Mouse (Mus musculus) v-Abl transformed pro-B cells (cell line): ENCODE measurements around the gene Map3k5.

ENCODE experiments used
- in situ Hi-C, 2 experiments: fragments of 400-800 bp; cut with MboI; formaldehyde crosslinking; loops; one replicate each; pipeline ENCODE4 v1.15.1; 2025; ENCODE audit not compliant: unreplicated experiment in 2 of 2

Map3k5 gene

GRCm38 (mm10) chr10:19996151-19996550 is 61.9 kb downstream of the Map3k5 start:
- in situ Hi-C loops = loop anchor here in 1 of 2 experiments (10.0 kb wide), 1 partner anchor 59 kb away; no protein-coding TSS in a partner anchor

GRCm38 (mm10) chr10:19999703-20000407 is 65.6 kb downstream of the Map3k5 start:
- in situ Hi-C loops = loop anchor here (10.0 kb wide), 2 partner anchors 55 to 65 kb away; partner anchors contain the start of gene Map3k5 (in 2 of the 2)

GRCm38 (mm10) chr10:20000408-20000770 is 66.1 kb downstream of the Map3k5 start:
- in situ Hi-C loops = loop anchor here (10.0 kb wide), 2 partner anchors 54 to 66 kb away; partner anchors contain the start of gene Map3k5 (in 2 of the 2)

- in situ Hi-C loops = loop anchor here (10.0 kb wide), 2 partner anchors 53 to 67 kb away; partner anchors contain the start of gene Map3k5 (in 2 of the 2)
Measured at GRCm38 (mm10) chr10:20001990-20002389, 67.7 kb downstream of the Map3k5 start.

GRCm38 (mm10) chr10:20003006-20003405 is 68.7 kb downstream of the Map3k5 start:
- in situ Hi-C loops = loop anchor here (10.0 kb wide), 2 partner anchors 52 to 68 kb away; partner anchors contain the start of gene Map3k5 (in 2 of the 2)

- in situ Hi-C loops = loop anchor here (10.0 kb wide), 2 partner anchors 50 to 70 kb away; partner anchors contain the start of gene Map3k5 (in 2 of the 2)
Measured at GRCm38 (mm10) chr10:20004786-20005185, 70.5 kb downstream of the Map3k5 start.

- in situ Hi-C loops = loop anchor here (10.0 kb wide), 2 partner anchors 49 to 71 kb away; partner anchors contain the start of gene Map3k5 (in 2 of the 2)
Measured at GRCm38 (mm10) chr10:20005491-20005952, 71.2 kb downstream of the Map3k5 start.

- in situ Hi-C loops = loop anchor here (10.0 kb wide), 2 partner anchors 48 to 72 kb away; partner anchors contain the start of gene Map3k5 (in 2 of the 2)
Measured at GRCm38 (mm10) chr10:20006333-20007093, 72.2 kb downstream of the Map3k5 start.

GRCm38 (mm10) chr10:20009310-20009709 is 75.0 kb downstream of the Map3k5 start:
- in situ Hi-C loops = loop anchor here (10.0 kb wide), 2 partner anchors 45 to 75 kb away; partner anchors contain the start of gene Map3k5 (in 2 of the 2)

- in situ Hi-C loops = no loop called here
Measured at GRCm38 (mm10) chr10:20010018-20010417, 75.7 kb downstream of the Map3k5 start.

GRCm38 (mm10) chr10:20018406-20018805 is 84.1 kb downstream of the Map3k5 start:
- in situ Hi-C loops = no loop called here

GRCm38 (mm10) chr10:20018806-20019205 is 84.5 kb downstream of the Map3k5 start:
- in situ Hi-C loops = no loop called here

- in situ Hi-C loops = no loop called here
Measured at GRCm38 (mm10) chr10:20021256-20021655, 87.0 kb downstream of the Map3k5 start.

- in situ Hi-C loops = no loop called here
Measured at GRCm38 (mm10) chr10:20021670-20022468, 87.6 kb downstream of the Map3k5 start.

GRCm38 (mm10) chr10:20022608-20023340 is 88.5 kb downstream of the Map3k5 start:
- in situ Hi-C loops = no loop called here

GRCm38 (mm10) chr10:20023524-20023923 is 89.3 kb downstream of the Map3k5 start:
- in situ Hi-C loops = no loop called here

GRCm38 (mm10) chr10:20024891-20025290 is 90.6 kb downstream of the Map3k5 start:
- in situ Hi-C loops = no loop called here

- in situ Hi-C loops = no loop called here
Measured at GRCm38 (mm10) chr10:20025781-20026520, 91.7 kb downstream of the Map3k5 start.

GRCm38 (mm10) chr10:20030703-20031102 is 96.4 kb downstream of the Map3k5 start:
- in situ Hi-C loops = no loop called here
